Mouse (Mus musculus) cerebellum, adult 2 months (tissue): ENCODE data around the gene E030018B13Rik.

ENCODE experiments used
- CTCF ChIP-seq: fragments of 200-500 bp; IDR thresholded peaks from 2 replicates; pipeline ENCODE4 v1.5.1; 2011; ENCODE audit warnings: low read depth, mild to moderate bottlenecking, control low read depth, low read length, moderate library complexity, borderline replicate concordance; ENCODE audit not compliant: insufficient read depth
- POLR2A ChIP-seq: fragments of 200-500 bp; IDR thresholded peaks from 2 replicates; pipeline ENCODE4 v1.6.1; 2011; ENCODE audit warnings: low read length, control low read depth, borderline replicate concordance; ENCODE audit not compliant: insufficient read depth

DNA sequence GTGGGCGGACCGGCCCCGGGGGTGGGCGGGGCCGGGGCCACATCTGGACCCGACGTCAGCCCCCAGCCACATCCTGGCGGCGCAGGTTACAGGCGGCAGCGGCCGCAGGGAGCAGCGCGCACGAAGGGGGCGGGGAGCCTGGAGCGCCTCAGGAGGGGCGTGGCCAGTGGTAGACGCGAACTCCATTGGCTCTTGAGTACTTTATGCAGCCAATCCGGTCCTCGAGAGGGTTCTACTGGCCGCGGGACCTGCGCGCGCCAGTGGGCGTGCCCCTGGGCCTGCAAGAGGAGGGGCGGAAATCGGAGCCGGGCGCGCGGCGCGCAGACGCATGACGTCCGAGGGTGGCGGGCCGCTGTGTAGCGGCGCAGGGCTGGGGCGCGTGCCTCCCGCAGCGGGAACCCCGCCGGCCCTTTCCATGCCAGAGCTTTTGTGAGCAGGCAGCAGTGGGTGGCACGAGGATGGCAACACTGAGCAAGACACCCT is 22.3 kb downstream of the E030018B13Rik start, which contains the start of gene Klf13:
- TF ChIP-seq POLR2A (peak; percentile 94), CTCF (no peak)
